Mouse (Mus musculus) retina, postnatal 7 days (tissue): ENCODE results near the gene Gm3453.
"Not testable (repeated sequence)": the region's sequence is repeated elsewhere in the genome, so short reads cannot be mapped to it uniquely, and the experiment has no call there.

ENCODE experiments used
- DNase-seq: peaks from one replicate; pipeline ENCODE4 v3.0.0-alpha.2; 2012; ENCODE audit warnings: low read depth, low spot score

Gm3453 gene

DNA sequence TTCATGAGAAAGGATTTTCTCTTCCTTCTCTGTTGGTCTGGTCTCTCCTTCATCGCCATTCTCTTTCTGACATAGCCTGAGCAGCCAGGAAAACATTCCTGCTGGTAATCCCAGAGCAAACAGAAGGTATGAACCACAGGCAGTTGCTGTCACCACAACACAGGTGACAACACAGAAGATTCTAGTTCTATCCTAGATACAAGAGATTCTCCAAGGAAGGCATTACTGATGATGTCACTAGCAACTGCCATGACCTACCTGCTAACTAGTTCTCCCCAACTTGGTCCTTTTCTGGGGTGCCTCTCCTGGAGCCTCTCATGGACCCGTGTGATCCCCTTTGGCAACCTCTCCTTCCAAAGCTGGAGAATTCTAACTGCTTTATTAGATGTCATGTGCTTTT lies at the start of gene Gm3453:
Gene Gm3453 (minus strand): TSS at position 101 of the 400 bp plus-strand sequence.
- not testable (repeated sequence) for DNase-seq

DNA sequence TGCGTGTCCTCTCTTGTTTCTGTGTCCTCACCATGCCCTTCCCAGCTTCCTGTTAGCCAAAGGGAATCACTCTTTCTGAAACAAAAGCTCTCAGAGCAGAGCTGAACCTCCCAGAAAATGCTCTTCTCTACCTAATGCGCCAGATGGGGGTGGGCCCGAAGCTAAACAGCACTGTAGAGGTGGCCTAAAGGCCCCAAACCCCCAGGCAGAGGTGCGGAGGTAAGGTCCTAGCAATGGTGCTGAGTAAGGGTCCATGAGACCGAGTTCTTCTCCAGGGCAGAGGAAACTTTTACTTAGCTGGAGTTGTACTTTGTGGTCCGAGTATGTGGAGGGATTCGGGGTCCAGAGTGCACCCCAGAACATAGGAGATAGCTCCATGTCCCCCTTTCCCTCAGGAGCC lies 8.2 kb upstream of the Gm3453 start:
- not testable (repeated sequence) for DNase-seq

DNA sequence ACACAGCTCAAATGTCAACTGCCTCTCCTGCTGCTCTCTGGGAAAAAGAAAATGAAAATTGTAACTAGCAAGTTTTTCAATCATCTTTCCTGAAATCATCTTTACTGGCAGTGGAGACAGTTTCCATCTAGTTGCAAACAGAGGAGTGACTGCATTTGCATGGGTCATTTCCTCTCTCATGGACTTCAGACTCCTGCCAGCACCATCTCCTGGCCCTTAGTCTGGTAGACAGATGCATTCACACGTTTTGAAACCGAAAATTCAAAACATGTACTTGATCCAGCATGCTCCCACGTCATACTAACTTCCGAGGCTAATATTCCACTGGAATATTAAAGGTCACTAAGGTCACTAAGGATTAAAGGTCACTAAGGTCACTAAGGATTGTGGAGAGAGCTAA lies 16.5 kb downstream of the Gm3453 start:
- DNase-seq = not testable (repeated sequence)

DNA sequence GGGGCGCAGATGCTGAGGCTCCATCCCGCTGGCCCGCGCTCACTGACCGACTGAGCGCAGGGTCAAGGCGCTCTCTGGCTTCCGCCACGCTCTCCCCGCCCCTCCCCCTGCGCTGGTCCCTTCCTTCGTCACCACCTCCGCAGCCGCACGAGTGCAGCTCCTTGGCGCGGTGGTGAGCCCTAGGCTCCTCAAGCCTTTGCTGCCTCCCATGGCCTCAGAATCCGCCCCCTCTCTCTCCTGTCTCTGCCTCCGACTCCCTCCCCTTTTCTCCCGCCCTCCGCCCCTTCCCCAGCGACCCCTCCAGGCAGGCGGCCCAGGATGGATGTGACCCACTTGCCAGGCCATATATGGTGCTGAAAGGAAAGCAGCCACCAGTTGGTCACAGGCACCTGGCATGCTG lies 17.3 kb downstream of the Gm3453 start, which contains the start of gene Gm3248:
Gene Gm3248 (minus strand): TSS at position 111 of the 400 bp plus-strand sequence.
- DNase-seq = not testable (repeated sequence)

DNA sequence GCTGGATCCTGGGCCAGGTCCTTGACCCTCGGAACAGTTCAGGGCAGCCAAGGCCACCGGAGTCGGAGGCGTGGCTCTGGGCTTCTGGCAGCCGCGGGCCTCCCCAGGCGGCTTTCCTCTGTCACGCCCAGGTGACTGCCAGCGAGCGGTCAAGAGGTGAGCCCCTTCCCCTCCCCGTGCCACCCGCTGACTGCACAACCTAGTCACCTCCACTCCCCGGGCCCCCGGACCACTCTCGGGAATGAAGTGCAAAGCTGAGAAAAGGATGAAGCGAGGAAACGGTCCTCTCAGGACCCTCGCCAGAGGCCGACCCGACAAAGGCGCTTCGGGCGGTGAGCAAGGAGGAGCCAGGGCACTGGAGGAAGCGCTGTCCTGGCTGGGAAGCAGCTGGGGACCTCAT lies 17.8 kb downstream of the Gm3453 start:
- not testable (repeated sequence) for DNase-seq

DNA sequence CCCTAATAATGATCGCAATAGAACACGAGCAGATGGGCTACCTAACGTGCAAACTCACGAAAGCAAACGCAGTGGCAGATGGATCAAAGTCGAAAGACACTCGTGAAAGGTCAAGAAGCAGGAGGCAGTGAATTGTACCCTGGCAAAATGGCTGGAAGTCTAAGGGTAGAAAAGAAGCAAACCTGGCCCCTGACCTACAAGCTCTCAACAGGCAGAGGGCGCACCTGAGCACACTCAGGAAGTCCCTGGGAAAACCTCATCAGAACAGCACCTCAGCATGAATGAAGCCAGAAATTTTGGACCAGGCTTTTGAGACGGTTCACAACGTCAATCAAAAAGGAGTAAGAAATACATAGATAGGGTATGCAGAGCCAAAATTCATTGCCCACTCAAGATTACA lies 18.5 kb downstream of the Gm3453 start:
- DNase-seq = not testable (repeated sequence)

DNA sequence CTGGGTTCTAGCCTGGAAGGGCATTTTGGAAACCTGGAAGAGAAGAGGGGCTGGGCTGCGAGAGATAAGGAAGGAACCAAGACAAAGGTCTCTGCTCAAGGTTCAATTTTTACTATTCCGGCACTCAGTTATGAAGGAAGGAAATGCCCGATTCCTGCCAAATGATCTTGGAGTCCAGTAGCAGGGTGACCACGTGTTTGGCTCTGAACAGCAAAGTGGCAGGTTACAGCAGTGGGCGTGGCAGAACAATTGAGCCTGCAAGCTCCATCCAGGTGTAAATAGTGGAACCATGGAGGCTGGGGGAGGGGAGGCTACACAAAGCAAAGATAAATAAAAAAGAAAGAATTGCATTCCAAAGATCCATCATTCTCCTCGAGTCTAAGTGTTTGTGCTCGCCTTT lies 55.7 kb downstream of the Gm3453 start:
- not testable (repeated sequence) for DNase-seq
